Mouse (Mus musculus): ENCODE measurements around the gene Gm20715. TPM values are rescaled to one million over a fixed set of nuclear protein-coding genes. Genes with fewer than 3 reads are reported as not detected.

Gene Gm20715
- polyA plus RNA-seq, 1 experiment from 2014 or later: not detected

Other genes with a start within 250 kb of the Gm20715 start
- 66.4 and 73.4 TPM in 2 replicates for gene Zfp444, start 238.1 kb upstream of the Gm20715 start, polyA plus RNA-seq (2014; fragmentation: Nextera tagmentation; extraction: Ambion mirVana)
- gene Galp, start 213.2 kb upstream of the Gm20715 start, polyA plus RNA-seq (2014; fragmentation: Nextera tagmentation; extraction: Ambion mirVana): not detected in 2 replicates
- not detected in 2 replicates for gene Zscan5b, start 188.0 kb upstream of the Gm20715 start, polyA plus RNA-seq (2014; fragmentation: Nextera tagmentation; extraction: Ambion mirVana)
- not detected in 2 replicates for gene Epp13, start 157.6 kb upstream of the Gm20715 start, polyA plus RNA-seq (2014; fragmentation: Nextera tagmentation; extraction: Ambion mirVana)
- gene Zfp667, start 123.7 kb upstream of the Gm20715 start, polyA plus RNA-seq (2014; fragmentation: Nextera tagmentation; extraction: Ambion mirVana): 7.4 and 8.2 TPM in 2 replicates
- 8.3 and 8.8 TPM in 2 replicates for gene Zfp583, start 79.0 kb upstream of the Gm20715 start, polyA plus RNA-seq (2014; fragmentation: Nextera tagmentation; extraction: Ambion mirVana)
- 1.4 and 1.6 TPM in 2 replicates for gene Gm3854, start 66.5 kb upstream of the Gm20715 start, polyA plus RNA-seq (2014; fragmentation: Nextera tagmentation; extraction: Ambion mirVana)
- 1.9 and 3.0 TPM in 2 replicates for gene Zfp78, start 47.0 kb upstream of the Gm20715 start, polyA plus RNA-seq (2014; fragmentation: Nextera tagmentation; extraction: Ambion mirVana)
- gene Zfp28, start 27.0 kb upstream of the Gm20715 start, polyA plus RNA-seq (2014; fragmentation: Nextera tagmentation; extraction: Ambion mirVana): 12.0 and 13.8 TPM in 2 replicates
- 0.28 TPM in 1 of 2 replicates, not detected in the other for gene Smim17, start 11.6 kb upstream of the Gm20715 start, polyA plus RNA-seq (2014; fragmentation: Nextera tagmentation; extraction: Ambion mirVana)
- gene Olfr1344, start 28.4 kb downstream of the Gm20715 start, polyA plus RNA-seq (2014; fragmentation: Nextera tagmentation; extraction: Ambion mirVana): not detected in 2 replicates
- not detected in 2 replicates for gene Olfr1336, start 45.9 kb downstream of the Gm20715 start, polyA plus RNA-seq (2014; fragmentation: Nextera tagmentation; extraction: Ambion mirVana)
- not detected in 2 replicates for gene Olfr1346, start 56.8 kb downstream of the Gm20715 start, polyA plus RNA-seq (2014; fragmentation: Nextera tagmentation; extraction: Ambion mirVana)
- gene Olfr5, start 76.7 kb downstream of the Gm20715 start, polyA plus RNA-seq (2014; fragmentation: Nextera tagmentation; extraction: Ambion mirVana): not detected in 2 replicates
- not detected in 2 replicates for gene Olfr1347, start 89.5 kb downstream of the Gm20715 start, polyA plus RNA-seq (2014; fragmentation: Nextera tagmentation; extraction: Ambion mirVana)
- not detected in 2 replicates for gene Olfr1348, start 98.5 kb downstream of the Gm20715 start, polyA plus RNA-seq (2014; fragmentation: Nextera tagmentation; extraction: Ambion mirVana)
- not detected in 2 replicates for gene Olfr1349, start 112.7 kb downstream of the Gm20715 start, polyA plus RNA-seq (2014; fragmentation: Nextera tagmentation; extraction: Ambion mirVana)
- gene Olfr1350, start 154.6 kb downstream of the Gm20715 start, polyA plus RNA-seq (2014; fragmentation: Nextera tagmentation; extraction: Ambion mirVana): not detected in 2 replicates